Mouse (Mus musculus) cerebellum, adult 8-10 months (tissue): ENCODE data around the gene Wnt3a.

Source experiments
- DNase-seq: peaks from one replicate; pipeline ENCODE4 v3.0.0; 2022

The Wnt3a gene

GRCm38 (mm10) chr11:59290702-59291303 is at the start of gene Wnt3a:
Gene Wnt3a (minus strand): TSS chr11:59290752.
- DNase-seq: no peak

GRCm38 (mm10) chr11:59338736-59339120 is 48.2 kb upstream of the Wnt3a start:
- no peak for DNase-seq

- no peak for DNase-seq
Measured at GRCm38 (mm10) chr11:59337955-59338735, 47.6 kb upstream of the Wnt3a start.

- no peak for DNase-seq
Measured at GRCm38 (mm10) chr11:59336381-59336780, 45.8 kb upstream of the Wnt3a start.

- DNase-seq: no peak
Measured at GRCm38 (mm10) chr11:59335942-59336341, 45.4 kb upstream of the Wnt3a start.

GRCm38 (mm10) chr11:59335150-59335549 is 44.6 kb upstream of the Wnt3a start:
- DNase-seq: no peak

GRCm38 (mm10) chr11:59332938-59333337 is 42.4 kb upstream of the Wnt3a start:
- DNase-seq: no peak

GRCm38 (mm10) chr11:59331167-59331869 is 40.8 kb upstream of the Wnt3a start:
- no peak for DNase-seq

GRCm38 (mm10) chr11:59330560-59330959 is 40.0 kb upstream of the Wnt3a start:
- peak; percentile 52 for DNase-seq

- DNase-seq: no peak
Measured at GRCm38 (mm10) chr11:59329616-59330015, 39.1 kb upstream of the Wnt3a start.

GRCm38 (mm10) chr11:59327625-59328024 is 37.1 kb upstream of the Wnt3a start:
- no peak for DNase-seq

- no peak for DNase-seq
Measured at GRCm38 (mm10) chr11:59324777-59325176, 34.2 kb upstream of the Wnt3a start.

GRCm38 (mm10) chr11:59322988-59323387 is 32.4 kb upstream of the Wnt3a start:
- DNase-seq: no peak

- DNase-seq: no peak
Measured at GRCm38 (mm10) chr11:59316517-59316916, 26.0 kb upstream of the Wnt3a start.

- no peak for DNase-seq
Measured at GRCm38 (mm10) chr11:59313944-59314343, 23.4 kb upstream of the Wnt3a start.

- no peak for DNase-seq
Measured at GRCm38 (mm10) chr11:59313029-59313811, 22.7 kb upstream of the Wnt3a start.

GRCm38 (mm10) chr11:59312501-59312900 is 21.9 kb upstream of the Wnt3a start:
- DNase-seq: no peak

GRCm38 (mm10) chr11:59312060-59312459 is 21.5 kb upstream of the Wnt3a start:
- no peak for DNase-seq

- no peak for DNase-seq
Measured at GRCm38 (mm10) chr11:59309976-59310375, 19.4 kb upstream of the Wnt3a start.

- DNase-seq: no peak
Measured at GRCm38 (mm10) chr11:59309106-59309805, 18.7 kb upstream of the Wnt3a start.

GRCm38 (mm10) chr11:59308625-59309024 is 18.1 kb upstream of the Wnt3a start:
- DNase-seq: no peak

- DNase-seq: no peak
Measured at GRCm38 (mm10) chr11:59308164-59308542, 17.6 kb upstream of the Wnt3a start.
